Mouse (Mus musculus): Measurements from ENCODE around the gene Pbx2.

Pbx2 gene

GRCm38 (mm10) chr17:34589681-34590101 is 1.4 kb upstream of the Pbx2 start, which contains the start of gene Gpsm3:
Gene Gpsm3, plus strand, starts transcription at chr17:34589806.
- no peak for TF ChIP-seq GATA4 (IDR thresholded peaks at IDR 0.05; ENCODE audit: insufficient replicate concordance, low read length)

- no peak for TF ChIP-seq GATA4 (IDR thresholded peaks at IDR 0.05; ENCODE audit: insufficient replicate concordance, low read length)
These were observed 695 bp upstream of the Pbx2 start for GRCm38 (mm10) chr17:34590154-34590987.

GRCm38 (mm10) chr17:34591994-34592375 is 919 bp downstream of the Pbx2 start:
- TF ChIP-seq GATA4 (IDR thresholded peaks at IDR 0.05; ENCODE audit: insufficient replicate concordance, low read length): no peak

- TF ChIP-seq GATA4 (IDR thresholded peaks at IDR 0.05; ENCODE audit: insufficient replicate concordance, low read length): no peak
These were observed 1.8 kb downstream of the Pbx2 start for GRCm38 (mm10) chr17:34592581-34593549.

- TF ChIP-seq GATA4 (IDR thresholded peaks at IDR 0.05; ENCODE audit: insufficient replicate concordance, low read length): no peak
These were observed 2.9 kb downstream of the Pbx2 start for GRCm38 (mm10) chr17:34593752-34594525.

- TF ChIP-seq GATA4 (IDR thresholded peaks at IDR 0.05; ENCODE audit: insufficient replicate concordance, low read length): no peak
These were observed 5.0 kb downstream of the Pbx2 start for GRCm38 (mm10) chr17:34596098-34596497.

GRCm38 (mm10) chr17:34597566-34598095 is 6.6 kb downstream of the Pbx2 start, which contains the start of gene Ager:
Gene Ager, plus strand, starts transcription at chr17:34597862.
- TF ChIP-seq GATA4 (IDR thresholded peaks at IDR 0.05; ENCODE audit: insufficient replicate concordance, low read length): no peak

GRCm38 (mm10) chr17:34599891-34600290 is 8.8 kb downstream of the Pbx2 start:
- no peak for TF ChIP-seq GATA4 (IDR thresholded peaks at IDR 0.05; ENCODE audit: insufficient replicate concordance, low read length)

GRCm38 (mm10) chr17:34601796-34602195 is 10.7 kb downstream of the Pbx2 start:
- TF ChIP-seq GATA4 (IDR thresholded peaks at IDR 0.05; ENCODE audit: insufficient replicate concordance, low read length): no peak

- no peak for TF ChIP-seq GATA4 (IDR thresholded peaks at IDR 0.05; ENCODE audit: insufficient replicate concordance, low read length)
These were observed 12.5 kb downstream of the Pbx2 start, which contains the start of gene Rnf5 for GRCm38 (mm10) chr17:34603375-34604060. Gene Rnf5, minus strand, starts transcription at chr17:34603690.

GRCm38 (mm10) chr17:34604061-34604508 is 13.0 kb downstream of the Pbx2 start, which contains the start of gene Agpat1:
Gene Agpat1, plus strand, starts transcription at chr17:34604262.
- TF ChIP-seq GATA4 (IDR thresholded peaks at IDR 0.05; ENCODE audit: insufficient replicate concordance, low read length): peak; percentile 50; the same call in 1 of the 2 replicates

GRCm38 (mm10) chr17:34604511-34605237 is 13.6 kb downstream of the Pbx2 start:
- TF ChIP-seq GATA4 (IDR thresholded peaks at IDR 0.05; ENCODE audit: insufficient replicate concordance, low read length): no peak

- TF ChIP-seq GATA4 (IDR thresholded peaks at IDR 0.05; ENCODE audit: insufficient replicate concordance, low read length): peak; percentile 90; the same call in 1 of the 2 replicates
These were observed 14.5 kb downstream of the Pbx2 start for GRCm38 (mm10) chr17:34605609-34606008.
